Mouse (Mus musculus): ENCODE measurements around the gene Tmtc2.

Gene Tmtc2

DNA sequence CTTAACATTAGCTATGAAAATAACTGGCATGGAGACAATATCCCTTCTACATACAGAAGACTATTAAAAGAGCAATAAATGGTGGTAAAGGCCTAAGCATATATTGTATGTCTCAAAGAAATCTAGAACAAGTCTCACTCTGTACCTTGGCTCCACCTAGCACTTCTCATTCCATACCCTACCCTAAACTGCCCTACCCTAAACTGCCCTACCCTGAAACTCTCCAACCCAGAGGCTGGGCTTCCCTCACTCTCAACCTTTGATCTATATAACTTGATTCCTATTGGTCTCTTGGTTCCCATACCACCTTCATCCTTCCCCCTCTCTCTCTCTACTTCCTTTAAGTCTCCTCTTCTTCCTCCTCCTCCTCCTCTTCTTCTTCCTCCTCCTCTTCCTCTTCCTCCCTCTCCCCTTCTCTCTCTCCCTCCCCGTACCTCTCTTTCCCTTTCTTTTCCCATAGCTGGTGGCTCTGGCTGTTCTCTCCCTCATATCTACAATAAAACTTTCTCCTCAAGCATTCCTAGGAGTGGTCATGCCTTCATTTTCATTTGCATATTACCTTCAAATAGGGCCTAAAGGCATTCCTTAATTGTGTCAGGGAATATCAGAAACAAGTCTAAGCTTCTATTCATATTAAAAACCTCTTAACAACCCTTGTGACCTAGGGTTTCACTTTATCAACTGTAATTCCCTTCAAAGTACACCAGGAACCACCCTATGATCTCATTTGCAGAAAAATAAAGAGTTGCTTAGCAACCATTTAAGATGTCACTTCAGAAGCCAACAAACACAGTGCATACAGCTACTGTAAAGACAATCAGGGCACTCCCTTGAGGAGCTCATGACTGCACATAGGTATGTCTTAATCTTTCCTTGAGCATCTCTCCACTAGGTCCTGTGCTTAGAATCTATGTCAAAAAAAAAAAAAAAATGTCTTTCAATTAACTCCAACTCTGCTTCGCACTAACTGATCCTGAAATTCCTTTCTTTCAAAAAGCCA lies 29.9 kb downstream of the Tmtc2 start:
- no peak for DNase-seq

DNA sequence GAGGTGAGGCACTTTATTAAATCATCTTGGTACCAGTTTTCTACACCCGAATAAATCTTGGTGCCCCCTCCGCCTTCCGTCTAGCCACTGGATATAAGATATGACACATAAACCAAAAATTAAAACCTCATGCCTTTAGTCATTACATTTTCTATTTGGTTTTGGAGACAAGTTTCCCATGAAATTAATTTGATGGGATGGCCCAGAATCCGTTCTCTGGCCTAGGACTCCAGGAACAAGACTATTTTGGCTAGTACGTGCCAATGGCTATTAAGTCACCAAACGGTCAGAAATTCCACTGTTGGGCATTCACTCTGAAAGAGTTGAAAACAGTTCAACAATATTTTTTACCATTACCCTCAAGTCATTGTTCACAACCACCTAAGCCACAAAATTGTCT lies 32.2 kb downstream of the Tmtc2 start:
- no peak for DNase-seq

DNA sequence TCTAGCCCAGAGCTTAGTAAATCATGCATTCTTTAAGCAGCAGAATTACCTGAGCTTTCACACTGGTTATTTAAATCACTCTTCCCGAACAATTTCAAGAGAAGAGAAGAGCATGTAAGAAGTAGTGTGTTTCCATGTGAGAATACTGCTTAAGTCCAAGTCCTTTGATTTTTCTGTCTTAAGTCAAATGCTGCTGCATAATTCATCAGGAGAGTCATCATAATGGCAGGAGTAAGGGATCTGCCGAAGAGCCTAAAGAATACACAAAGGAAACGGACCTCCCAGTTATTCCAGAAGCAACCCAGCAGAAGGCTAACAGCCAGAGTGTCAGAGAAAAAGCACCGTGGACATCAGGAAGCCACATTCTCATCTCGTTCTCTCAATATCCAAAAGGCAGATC lies 34.6 kb downstream of the Tmtc2 start:
- no peak for DNase-seq

- no peak for DNase-seq
Observed at GRCm38 (mm10) chr10:105536910-105537309, 37.3 kb downstream of the Tmtc2 start.

- DNase-seq = no peak
Observed at GRCm38 (mm10) chr10:105535848-105536247, 38.4 kb downstream of the Tmtc2 start.

- no peak for DNase-seq
Observed at GRCm38 (mm10) chr10:105532747-105533146, 41.5 kb downstream of the Tmtc2 start.

DNA sequence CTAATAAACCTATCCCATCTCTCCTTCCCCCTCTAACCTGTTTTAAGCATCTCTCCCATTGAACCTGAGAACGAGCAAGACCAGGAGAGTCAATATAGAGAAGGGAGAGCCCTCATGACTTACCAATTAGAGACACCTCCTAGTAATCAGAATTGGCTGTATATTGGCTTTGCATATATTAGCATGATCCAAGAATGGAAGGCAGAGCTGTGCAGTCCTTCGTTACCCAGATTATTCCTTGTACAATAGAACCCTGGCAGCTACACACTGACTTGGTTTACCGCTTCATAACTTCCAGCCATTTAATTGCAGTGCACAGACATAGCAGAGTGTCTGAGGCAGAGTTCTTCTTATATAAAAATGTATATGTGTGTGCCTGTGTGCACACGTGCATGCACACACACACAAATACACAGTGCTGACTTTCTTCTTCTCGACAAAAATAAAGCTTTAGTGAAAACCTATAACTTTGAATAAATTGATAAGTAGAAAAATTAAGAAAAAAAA lies 42.2 kb downstream of the Tmtc2 start:
- no peak for DNase-seq

DNA sequence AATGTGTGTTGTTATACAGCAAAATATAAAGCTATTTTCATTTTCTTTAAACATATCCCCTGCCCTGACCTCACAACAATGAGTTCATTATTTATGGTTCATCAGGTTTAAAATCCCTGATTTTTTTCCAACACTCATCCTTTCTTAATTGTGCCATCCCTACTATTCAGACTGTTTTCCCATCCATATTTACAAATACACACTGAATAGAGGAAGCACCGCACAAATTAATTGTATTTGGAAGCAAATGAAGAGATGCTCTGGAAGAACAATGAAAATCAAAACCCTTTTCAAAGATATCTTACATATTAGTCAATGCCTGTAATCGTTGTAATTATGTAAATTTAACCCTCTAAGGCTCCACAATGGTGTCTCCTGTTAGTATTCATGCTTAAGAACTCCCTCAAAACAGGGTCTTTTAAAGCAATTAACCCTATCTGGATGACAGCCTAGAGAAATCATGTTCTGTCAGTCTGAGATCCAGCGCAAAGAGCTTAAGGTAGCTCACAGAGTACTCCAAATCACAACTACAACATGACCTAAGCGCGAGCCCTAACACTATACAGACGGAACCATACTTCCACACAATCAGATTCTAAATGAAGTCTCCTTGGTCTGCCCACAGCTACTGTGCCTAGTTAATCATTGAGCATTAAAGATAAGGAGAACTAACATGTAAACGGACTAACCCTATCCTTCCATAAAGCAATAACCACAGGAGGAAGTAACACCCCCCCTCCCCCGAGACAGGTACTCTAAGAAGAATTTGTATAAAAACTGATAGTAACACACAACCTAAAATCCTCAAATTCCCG lies 43.0 kb downstream of the Tmtc2 start:
- DNase-seq = no peak

- no peak for DNase-seq
Observed at GRCm38 (mm10) chr10:105523405-105524088, 50.7 kb downstream of the Tmtc2 start.

DNA sequence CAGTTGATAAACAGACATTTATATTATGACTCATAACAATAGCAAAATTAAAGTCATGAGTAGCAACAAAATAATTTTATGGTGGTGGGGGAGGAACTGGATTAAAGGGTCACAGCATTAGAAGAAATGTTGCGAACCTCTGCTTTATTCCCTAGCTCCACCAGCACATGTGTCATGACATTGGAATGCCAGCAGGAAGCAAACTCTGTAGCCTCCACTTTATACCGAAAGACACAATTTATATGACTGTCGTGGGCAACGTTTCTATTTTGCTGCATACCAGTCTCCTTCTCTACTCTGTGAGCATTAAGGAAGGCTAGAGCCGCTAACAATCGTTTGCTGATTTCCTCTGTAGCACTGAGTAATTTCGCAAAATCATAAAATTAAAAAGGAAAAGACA lies 51.8 kb downstream of the Tmtc2 start:
- no peak for DNase-seq

DNA sequence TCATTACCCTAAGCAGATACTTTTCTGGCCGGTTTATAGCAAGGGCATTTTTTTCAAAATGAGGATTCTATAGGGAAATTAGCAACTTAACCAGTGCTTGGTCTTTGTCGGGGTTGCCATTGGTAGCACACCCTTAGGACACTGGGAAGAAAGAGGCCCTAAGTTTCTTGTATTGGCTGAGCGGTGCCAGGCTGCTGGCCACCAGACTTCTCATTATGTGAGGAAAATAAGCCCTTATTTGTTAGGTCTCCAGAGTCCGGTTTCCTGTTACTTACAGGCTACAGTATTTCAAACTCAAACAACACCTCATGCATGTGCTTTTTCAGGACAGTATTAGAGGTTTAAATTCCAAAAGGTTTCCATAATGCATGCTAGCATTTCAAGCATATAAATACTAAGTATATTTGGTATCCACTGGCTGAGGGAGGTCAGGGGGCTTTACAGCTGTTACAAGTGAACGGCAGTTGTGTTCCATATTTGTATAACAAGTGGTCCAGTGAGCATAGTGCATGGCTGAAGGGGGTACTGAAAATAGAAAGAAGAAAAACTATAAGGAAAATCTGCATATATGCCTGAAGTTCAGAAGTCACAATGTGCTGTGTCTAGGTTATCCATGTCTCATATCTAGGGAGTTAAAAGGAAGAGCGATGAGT lies 55.0 kb downstream of the Tmtc2 start:
- DNase-seq = no peak

DNA sequence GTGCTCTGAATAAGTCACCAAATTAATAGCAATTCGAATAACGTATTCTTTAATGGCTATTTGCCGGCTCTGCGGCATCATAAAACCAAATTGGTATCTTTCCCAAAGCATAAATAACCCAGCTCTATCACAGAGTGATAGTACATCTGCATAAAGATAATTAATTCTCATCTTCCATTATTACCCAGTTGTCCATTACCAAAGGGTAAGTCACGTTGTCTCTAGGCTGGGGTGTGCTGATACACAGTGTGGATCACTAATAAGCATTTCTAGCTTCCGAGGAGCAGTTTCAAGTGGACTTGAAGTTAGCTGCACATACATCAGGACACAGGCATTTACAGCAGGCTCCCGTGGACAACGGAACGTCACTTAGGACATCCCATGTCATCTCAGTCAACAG lies 56.1 kb downstream of the Tmtc2 start:
- no peak for DNase-seq

DNA sequence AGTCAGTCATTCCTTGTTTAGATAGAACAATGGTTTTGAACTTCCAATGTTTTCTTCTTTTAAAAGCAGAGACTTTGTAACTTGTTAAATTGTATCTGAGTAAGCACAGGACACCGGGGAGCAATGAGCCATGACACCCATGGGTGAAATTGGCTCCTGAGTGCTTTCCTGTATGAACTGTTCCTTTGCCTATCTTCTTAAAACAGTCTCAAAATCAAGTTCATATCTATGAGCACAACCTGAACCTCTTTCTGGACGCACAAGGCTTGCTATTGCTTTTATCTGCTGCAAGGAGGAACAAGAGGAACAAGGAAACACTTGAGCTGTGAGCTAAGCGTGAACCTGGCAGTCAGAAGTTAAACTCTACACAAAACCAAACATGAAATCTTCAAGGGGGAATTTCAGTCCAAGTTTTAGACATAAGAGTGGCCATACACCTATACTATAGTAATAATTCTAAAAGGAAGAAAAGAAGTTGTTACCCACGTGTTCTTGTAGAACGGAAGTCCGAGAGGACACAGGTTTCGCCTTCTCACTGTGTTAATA lies 60.4 kb downstream of the Tmtc2 start:
- DNase-seq = no peak

GRCm38 (mm10) chr10:105509896-105510272 lies 64.4 kb downstream of the Tmtc2 start:
- DNase-seq = no peak

DNA sequence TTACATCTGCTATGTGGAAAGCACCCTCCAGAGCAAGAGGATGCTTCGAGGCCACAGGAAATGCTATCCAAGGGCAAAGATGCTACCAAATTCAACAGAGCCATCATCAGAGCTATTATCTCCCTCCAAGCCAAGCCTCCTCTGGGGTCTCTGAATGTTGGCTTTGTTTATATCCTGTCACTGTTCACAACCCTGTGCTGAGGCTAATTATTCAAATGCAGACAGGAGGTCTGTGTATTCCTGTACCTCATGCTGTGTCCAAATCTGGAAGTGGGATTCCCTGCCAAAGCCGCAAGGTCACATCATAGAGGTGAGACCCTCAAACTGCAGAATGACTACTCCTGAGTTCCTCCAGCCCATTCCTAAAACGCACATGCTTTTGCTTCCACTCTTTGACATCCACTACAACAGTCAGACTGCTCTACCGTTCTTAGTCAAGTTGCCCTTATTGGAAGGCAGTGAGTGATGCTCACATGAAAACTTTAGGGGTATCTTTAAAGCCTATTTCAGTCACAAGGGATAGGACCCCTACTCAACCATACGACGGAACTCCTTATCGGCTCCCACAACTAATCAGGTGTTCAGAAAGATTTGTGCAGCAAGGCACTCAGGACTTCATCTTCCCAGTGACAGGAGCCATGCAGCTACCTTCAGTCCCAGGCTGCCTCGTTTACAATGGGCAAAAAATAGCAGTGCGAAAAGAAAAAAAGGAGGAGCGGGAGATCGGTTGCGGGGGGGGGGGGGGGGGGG lies 64.9 kb downstream of the Tmtc2 start:
- no peak for DNase-seq

DNA sequence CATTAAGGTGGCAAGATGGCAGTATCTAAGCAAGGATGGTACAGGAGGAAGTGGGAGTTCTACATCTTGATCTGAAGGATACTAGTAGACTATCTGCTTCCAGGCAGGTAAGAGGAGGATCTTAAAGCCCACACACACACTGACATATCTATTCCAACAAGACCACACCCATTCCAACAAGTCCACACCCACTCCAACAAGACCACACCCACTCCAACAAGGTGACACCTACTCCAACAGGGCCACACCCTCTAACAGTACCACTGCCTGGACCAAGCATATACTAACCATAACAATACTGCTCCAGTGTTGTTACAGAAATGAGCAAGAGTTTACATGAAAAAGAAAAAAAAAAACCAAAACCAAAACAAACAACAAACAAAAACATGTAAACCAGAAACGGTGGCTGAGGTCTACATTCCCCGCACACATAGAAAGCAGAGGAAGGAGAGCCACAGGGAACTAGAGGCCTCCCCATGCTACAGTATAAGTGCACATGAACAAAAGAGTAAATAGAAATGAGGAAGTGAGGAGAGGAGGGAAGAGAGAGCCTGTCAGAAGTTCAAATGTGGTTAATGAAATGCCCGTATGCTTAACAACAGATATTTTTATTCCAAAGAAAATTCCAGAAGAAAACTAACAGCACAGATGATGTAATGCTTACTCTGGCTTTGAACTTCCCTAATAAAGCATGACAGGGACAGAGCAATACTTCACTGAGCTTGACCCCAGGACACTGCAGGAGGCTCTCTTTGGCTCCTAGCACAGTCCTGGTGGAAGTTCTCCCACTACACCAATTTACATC lies 66.1 kb downstream of the Tmtc2 start:
- no peak for DNase-seq

GRCm38 (mm10) chr10:105506046-105506445 lies 68.2 kb downstream of the Tmtc2 start:
- DNase-seq = no peak

DNA sequence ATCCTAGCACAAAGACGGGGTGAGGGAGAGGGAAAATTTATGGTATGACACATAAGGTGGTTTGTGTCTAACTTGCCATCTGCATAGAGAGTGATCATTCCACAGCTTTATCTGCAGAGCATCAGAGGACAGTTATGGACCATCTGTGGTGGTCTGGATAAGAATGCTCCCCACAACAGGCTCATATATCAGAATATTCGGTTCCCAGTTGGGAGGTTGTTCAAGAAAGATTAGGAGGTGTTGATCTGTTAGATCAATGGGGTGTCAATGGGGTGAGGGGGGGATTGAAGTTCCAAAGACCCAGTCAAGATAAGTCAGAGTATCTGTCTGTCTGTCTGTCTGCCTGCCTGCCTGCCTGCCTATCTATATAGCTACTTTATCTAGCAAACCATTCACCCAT lies 69.8 kb downstream of the Tmtc2 start:
- DNase-seq = no peak

DNA sequence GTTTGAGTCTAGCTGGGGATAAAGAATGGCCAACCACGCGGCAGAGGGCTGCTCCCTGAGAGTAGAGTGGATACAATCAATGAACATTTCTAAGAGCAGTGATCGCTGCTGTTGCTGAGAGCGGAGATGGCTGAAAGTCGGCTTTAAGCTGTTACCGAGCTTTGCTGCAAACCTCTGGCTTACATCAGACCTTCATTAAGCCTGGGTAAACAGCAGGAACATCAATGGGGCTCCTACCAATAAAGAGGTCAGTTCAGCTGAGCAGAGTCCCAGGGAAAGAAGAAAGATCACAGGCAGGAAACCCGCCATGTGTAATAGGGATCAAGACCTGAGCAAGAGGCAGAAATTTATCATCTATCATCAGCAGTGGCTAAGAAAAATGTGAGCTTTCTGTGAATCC lies 72.5 kb downstream of the Tmtc2 start:
- no peak for DNase-seq

GRCm38 (mm10) chr10:105500482-105500881 lies 73.8 kb downstream of the Tmtc2 start:
- no peak for DNase-seq

- no peak for DNase-seq
Observed at GRCm38 (mm10) chr10:105495248-105495647, 79.0 kb downstream of the Tmtc2 start.
